In the genomic region with DNA sequence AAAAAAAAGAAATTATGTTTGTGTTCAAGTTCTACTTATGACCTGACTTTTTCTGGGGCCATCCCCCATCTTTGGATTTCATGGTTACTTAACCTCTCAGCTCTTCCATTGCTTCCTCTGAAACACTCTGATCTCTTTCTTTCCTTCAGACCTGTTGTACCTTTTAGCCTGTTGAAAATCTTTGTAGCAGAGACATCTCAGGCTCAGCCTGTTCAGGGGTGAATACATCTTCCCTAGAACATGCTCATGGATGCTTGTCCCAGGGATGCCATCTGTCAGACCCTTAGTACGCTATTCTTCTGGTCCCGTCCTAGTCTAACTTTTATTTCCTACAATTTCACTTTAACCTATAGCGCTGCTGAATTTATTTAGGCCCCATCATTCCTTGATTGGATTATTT, we compare ENCODE assay signal across 15 mouse cellular contexts. TPM values are rescaled to one million over a fixed set of nuclear protein-coding genes. Genes with fewer than 3 reads are reported as not detected.
DNase-seq lines count a peak whose midpoint lies in the region; ATAC-seq and TF ChIP-seq lines count a peak whose summit lies in the region.
"Had no signal": no experiment of that assay in that cellular context is flagged by ENCODE, and none has a peak within 500 bp of the region (broad histone marks: within the 10 kb centered on the region; RNA-seq: fewer than 3 reads in every experiment).

No protein-coding gene starts in this region.

- H3K27me3 ChIP-seq in heart, embryonic 13.5 days (replicated peaks) = no peaks in the 10 kb centered on the region
- no peaks in the 10 kb centered on the region for H3K27me3 ChIP-seq in liver, embryonic 11.5 days (replicated peaks; ENCODE audit: control insufficient read depth, insufficient read depth, low read length)
- no peaks in the 10 kb centered on the region for H3K27me3 ChIP-seq in liver, postnatal 0 days (ENCODE audit: insufficient read depth, low read length)
- H3K27me3 ChIP-seq in limb, embryonic 14.5 days (ENCODE audit: control insufficient read depth, insufficient read depth, low read length) = no peaks in the 10 kb centered on the region
- H3K27me3 ChIP-seq: liver, embryonic 13.5 days had no signal

- DNase-seq in heart, adult 8-10 months (ENCODE audit: low spot score) = no peak
- no peak for DNase-seq in liver, embryonic 11.5 days (ENCODE audit: low spot score)
- no peak for DNase-seq in liver, postnatal 0 days
- DNase-seq in limb, embryonic 14.5 days (ENCODE audit: low spot score) = no peak
- no peak for DNase-seq in adrenal gland, postnatal 4 days (ENCODE audit: low spot score in 2 of 2)

- H3K4me3 ChIP-seq in heart, embryonic 13.5 days = peak overlapping the region; percentile 100; the same call in 1 of the 2 replicates
- no peak overlapping the region for H3K4me3 ChIP-seq in liver, embryonic 11.5 days (ENCODE audit: low read depth, low read length)
- H3K4me3 ChIP-seq in liver, postnatal 0 days (ENCODE audit: low read depth, low read length) = no peak overlapping the region
- peak overlapping the region; percentile 61; the same call in 1 of the 2 replicates for H3K4me3 ChIP-seq in cortical plate, adult 2 months (ENCODE audit: insufficient read depth, low read length)
- H3K4me3 ChIP-seq in limb, embryonic 14.5 days (replicated peaks; ENCODE audit: low read length) = no peak overlapping the region

- H3K36me3 ChIP-seq in heart, embryonic 13.5 days = no peaks in the 10 kb centered on the region
- no peaks in the 10 kb centered on the region for H3K36me3 ChIP-seq in liver, embryonic 11.5 days (ENCODE audit: control insufficient read depth, insufficient read depth, low read length)
- H3K36me3 ChIP-seq in liver, postnatal 0 days (replicated peaks; ENCODE audit: insufficient read depth, low read length) = no peaks in the 10 kb centered on the region
- H3K36me3 ChIP-seq in limb, embryonic 14.5 days (ENCODE audit: control insufficient read depth, insufficient read depth, low read length) = no peaks in the 10 kb centered on the region
- H3K36me3 ChIP-seq: liver, embryonic 13.5 days had no signal

- H3K9ac ChIP-seq in heart, embryonic 13.5 days = no peak overlapping the region
- H3K9ac ChIP-seq in liver, embryonic 11.5 days (ENCODE audit: low read depth, low read length) = no peak overlapping the region
- no peak overlapping the region for H3K9ac ChIP-seq in liver, postnatal 0 days (replicated peaks)
- 0 out of 2 replicates have a peak overlapping the region, but pooled peaks have one; percentile 100 for H3K9ac ChIP-seq in limb, embryonic 14.5 days (ENCODE audit: low read depth, low read length, severe bottlenecking)

- ATAC-seq in heart, embryonic 13.5 days (ENCODE audit: extremely low read depth, insufficient number of reproducible peaks, low FRiP score, low TSS enrichment) = no peak
- no peak for ATAC-seq in liver, embryonic 11.5 days (replicated peaks; ENCODE audit: low FRiP score)
- ATAC-seq in liver, postnatal 0 days = no peak
- no peak for ATAC-seq in limb, embryonic 14.5 days (ENCODE audit: low FRiP score, low read depth)

- 76% methylated on average over 3 of the region's 3 CpGs for WGBS in heart, embryonic 13.5 days
- 87% methylated on average over 3 of the region's 3 CpGs for WGBS in liver, embryonic 11.5 days
- 81% methylated on average over 3 of the region's 3 CpGs for WGBS in liver, postnatal 0 days (ENCODE audit: insufficient replicate concordance)
- 75% methylated on average over 3 of the region's 3 CpGs for WGBS in limb, embryonic 14.5 days

- no peaks in the 10 kb centered on the region for H3K9me3 ChIP-seq in heart, embryonic 13.5 days
- H3K9me3 ChIP-seq in liver, embryonic 11.5 days (ENCODE audit: control insufficient read depth, low read length) = no peaks in the 10 kb centered on the region
- no peaks in the 10 kb centered on the region for H3K9me3 ChIP-seq in liver, postnatal 0 days (ENCODE audit: low read length)
- no peaks in the 10 kb centered on the region for H3K9me3 ChIP-seq in limb, embryonic 14.5 days (ENCODE audit: control insufficient read depth, low read length)
- H3K9me3 ChIP-seq: liver, embryonic 13.5 days had no signal

- H3K4me1 ChIP-seq in heart, embryonic 13.5 days = peaks cover 35% of the 10 kb centered on the region
- peaks cover 29% of the 10 kb centered on the region for H3K4me1 ChIP-seq in liver, embryonic 11.5 days (replicated peaks; ENCODE audit: control insufficient read depth, insufficient read depth, low read length)
- peaks cover 32% of the 10 kb centered on the region for H3K4me1 ChIP-seq in liver, postnatal 0 days (ENCODE audit: insufficient read depth)
- peaks cover 2% of the 10 kb centered on the region for H3K4me1 ChIP-seq in cortical plate, adult 2 months (ENCODE audit: control insufficient read depth, insufficient read depth, low read length)
- H3K4me1 ChIP-seq in limb, embryonic 14.5 days (ENCODE audit: control insufficient read depth, insufficient read depth, low read length) = peaks cover 22% of the 10 kb centered on the region

- H3K4me2 ChIP-seq in heart, embryonic 13.5 days = peak overlapping the region; percentile 78; the same call in 1 of the 2 replicates
- peak overlapping the region; percentile 89; the same call in 1 of the 2 replicates for H3K4me2 ChIP-seq in liver, embryonic 11.5 days
- no peak overlapping the region for H3K4me2 ChIP-seq in liver, postnatal 0 days (ENCODE audit: low read depth, low read length)
- H3K4me2 ChIP-seq in limb, embryonic 14.5 days (replicated peaks; ENCODE audit: low read depth, low read length, severe bottlenecking) = no peak overlapping the region; the same call in 1 of the 2 replicates

- no peak for TF ChIP-seq EP300 in liver, postnatal 0 days (IDR thresholded peaks at IDR 0.05; ENCODE audit: low read depth)

- TF ChIP-seq CTCF in liver, postnatal 0 days (IDR thresholded peaks at IDR 0.05; ENCODE audit: low read depth) = no peak
- no peak for TF ChIP-seq CTCF in cortical plate, adult 2 months (IDR thresholded peaks at IDR 0.05; ENCODE audit: extremely low read depth, insufficient read depth, low read length)

- no peak for TF ChIP-seq POLR2A in cortical plate, adult 2 months (IDR thresholded peaks at IDR 0.05; ENCODE audit: extremely low read depth, insufficient read depth, low read length)
- no peak for TF ChIP-seq POLR2A in limb, embryonic 14.5 days (IDR thresholded peaks at IDR 0.05; ENCODE audit: borderline replicate concordance, extremely low read depth, insufficient read depth, insufficient read length)

- 0 out of 2 replicates have a peak overlapping the region, but pooled peaks have one; percentile 12 for H3K27ac ChIP-seq in heart, embryonic 13.5 days (replicated peaks)
- no peak overlapping the region for H3K27ac ChIP-seq in liver, embryonic 11.5 days (ENCODE audit: low read depth, low read length)
- H3K27ac ChIP-seq in liver, postnatal 0 days (ENCODE audit: low read depth) = no peak overlapping the region
- H3K27ac ChIP-seq in cortical plate, adult 2 months (ENCODE audit: insufficient read depth, low read length) = no peak overlapping the region
- no peak overlapping the region for H3K27ac ChIP-seq in limb, embryonic 14.5 days (replicated peaks; ENCODE audit: low read depth, low read length)

RNA-seq across cellular contexts. Expression of gene Kdm5b, which starts 0.7 kb away (rescaled TPM):
- 28.9 and 29.6 TPM in 2 replicates for polyA plus RNA-seq in heart, embryonic 13.5 days (2015; fragmentation: Nextera tagmentation; extraction: Ambion mirVana)
- total RNA-seq in heart, adult 8-10 months (2022) = 10 to 100 TPM; 11.0 to 11.9 (median 11.4) TPM
- 30.8 and 32.9 TPM in 2 replicates for polyA plus RNA-seq in liver, embryonic 11.5 days (2014; fragmentation: Nextera tagmentation; extraction: Ambion mirVana)
- 5.8 and 6.4 TPM in 2 replicates for polyA plus RNA-seq in liver, postnatal 0 days (2015; fragmentation: Nextera tagmentation; extraction: Ambion mirVana)
- polyA plus RNA-seq in cortical plate, adult 2 months (2012; rRNA removed) = 26.4 and 27.9 TPM in 2 replicates
- 38.1 TPM in 2 replicates for polyA plus RNA-seq in limb, embryonic 14.5 days (2012; rRNA removed)
- 83.5 and 100 TPM in 2 replicates for polyA plus RNA-seq in limb, embryonic 14.5 days (2014; fragmentation: Nextera tagmentation; extraction: Ambion mirVana)
- total RNA-seq in adrenal gland, postnatal 4 days (2021) = 10 to 100 TPM; 64.0 to 65.5 TPM

RNA-seq across cellular contexts. Expression of gene Mgat4e, which starts 9.7 kb away (rescaled TPM):
- not detected in 2 replicates for polyA plus RNA-seq in heart, embryonic 13.5 days (2015; fragmentation: Nextera tagmentation; extraction: Ambion mirVana)
- not detected for total RNA-seq in heart, adult 8-10 months (2022)
- not detected in 2 replicates for polyA plus RNA-seq in liver, embryonic 11.5 days (2014; fragmentation: Nextera tagmentation; extraction: Ambion mirVana)
- not detected in 2 replicates for polyA plus RNA-seq in liver, postnatal 0 days (2015; fragmentation: Nextera tagmentation; extraction: Ambion mirVana)
- 0.08 TPM in 1 of 2 replicates, not detected in the other for polyA plus RNA-seq in cortical plate, adult 2 months (2012; rRNA removed)
- 0.10 and 0.15 TPM in 2 replicates for polyA plus RNA-seq in limb, embryonic 14.5 days (2012; rRNA removed)
- polyA plus RNA-seq in limb, embryonic 14.5 days (2014; fragmentation: Nextera tagmentation; extraction: Ambion mirVana) = not detected in 2 replicates
- total RNA-seq in adrenal gland, postnatal 4 days (2021) = not detected
- total RNA-seq: adrenal gland, adult 18-20 months; gastrocnemius, adult 8-10 months; layer of hippocampus, postnatal 25 days; megakaryocyte-erythroid progenitor cell, adult 5-6 weeks had no signal
- polyA plus RNA-seq: erythroblast, embryonic 14.5 days; heart, embryonic 14.5 days; liver, embryonic 13.5 days; stomach, embryonic 14.5 days had no signal

Comparison
In these comparisons a context has a peak if more than half of its experiments do, and no peak if none do; other contexts are left out.
1. H3K4me2 ChIP-seq: peak in heart, embryonic 13.5 days (single experiment) and liver, embryonic 11.5 days (single experiment); none in liver, postnatal 0 days (single experiment) and limb, embryonic 14.5 days (single experiment).
2. H3K4me3 ChIP-seq: peak in heart, embryonic 13.5 days (single experiment) and cortical plate, adult 2 months (single experiment); none in liver, embryonic 11.5 days (single experiment), liver, postnatal 0 days (single experiment) and limb, embryonic 14.5 days (single experiment).